27 mouse cellular contexts compared by ENCODE assay signal in genomic region chr4:129135637-129136036, GRCm38 (mm10). TPM values are rescaled to one million over a fixed set of nuclear protein-coding genes. Genes with fewer than 3 reads are reported as not detected.
A peak's percentile ranks its signal among the peaks of the same experiment; 100 is the strongest.
DNase-seq lines count a peak whose midpoint lies in the region; ATAC-seq lines count a peak whose summit lies in the region.
"Had no signal": no experiment of that assay in that cellular context is flagged by ENCODE, and none has a peak within 500 bp of the region (broad histone marks: within the 10 kb centered on the region; RNA-seq: fewer than 3 reads in every experiment).

No protein-coding gene starts in this region.

- WGBS in forebrain, embryonic 11.5 days = 67% methylated on average over 2 of the region's 2 CpGs
- 57% methylated on average over 2 of the region's 2 CpGs for WGBS in forebrain, embryonic 12.5 days
- WGBS in limb, embryonic 12.5 days = 37% methylated on average over 2 of the region's 2 CpGs
- WGBS in limb, embryonic 10.5 days = 47% methylated on average over 2 of the region's 2 CpGs
- WGBS in limb, embryonic 13.5 days = 53% methylated on average over 2 of the region's 2 CpGs
- 49% methylated on average over 2 of the region's 2 CpGs for WGBS in neural tube, embryonic 12.5 days

- H3K9ac ChIP-seq in forebrain, embryonic 11.5 days (ENCODE audit: low read length) = no peak overlapping the region
- H3K9ac ChIP-seq in forebrain, embryonic 12.5 days = no peak overlapping the region
- H3K9ac ChIP-seq in limb, embryonic 12.5 days (replicated peaks) = no peak overlapping the region
- no peak overlapping the region for H3K9ac ChIP-seq in limb, embryonic 13.5 days
- H3K9ac ChIP-seq in neural tube, embryonic 12.5 days = peak overlapping the region; percentile 23; the same call in 1 of the 2 replicates

- H3K4me2 ChIP-seq in forebrain, embryonic 11.5 days (ENCODE audit: low read depth, low read length, severe bottlenecking) = no peak overlapping the region
- no peak overlapping the region for H3K4me2 ChIP-seq in forebrain, embryonic 12.5 days
- H3K4me2 ChIP-seq in limb, embryonic 12.5 days = peak overlapping the region; percentile 88; the same call in 1 of the 2 replicates
- no peak overlapping the region; the same call in 1 of the 2 replicates for H3K4me2 ChIP-seq in limb, embryonic 13.5 days (replicated peaks)
- H3K4me2 ChIP-seq in neural tube, embryonic 12.5 days (replicated peaks) = peak overlapping the region; percentile 88

- no peaks in the 10 kb centered on the region for H3K9me3 ChIP-seq in forebrain, embryonic 11.5 days (ENCODE audit: control insufficient read depth, low read length)
- no peaks in the 10 kb centered on the region for H3K9me3 ChIP-seq in forebrain, embryonic 12.5 days
- H3K9me3 ChIP-seq in limb, embryonic 12.5 days = no peaks in the 10 kb centered on the region
- no peaks in the 10 kb centered on the region for H3K9me3 ChIP-seq in limb, embryonic 10.5 days (replicated peaks)
- H3K9me3 ChIP-seq in limb, embryonic 13.5 days = no peaks in the 10 kb centered on the region
- no peaks in the 10 kb centered on the region for H3K9me3 ChIP-seq in neural tube, embryonic 12.5 days
- H3K9me3 ChIP-seq: G1E; heart, embryonic 13.5 days; hindbrain, embryonic 13.5 days; midbrain, embryonic 10.5 days had no signal

- H3K4me3 ChIP-seq in forebrain, embryonic 11.5 days (ENCODE audit: low read depth, low read length) = no peak overlapping the region
- H3K4me3 ChIP-seq in forebrain, embryonic 12.5 days (replicated peaks) = no peak overlapping the region
- 0 out of 2 replicates have a peak overlapping the region, but pooled peaks have one; percentile 7 for H3K4me3 ChIP-seq in limb, embryonic 12.5 days (replicated peaks)
- no peak overlapping the region for H3K4me3 ChIP-seq in limb, embryonic 10.5 days
- H3K4me3 ChIP-seq in limb, embryonic 13.5 days = peak overlapping the region; percentile 64
- peak overlapping the region; percentile 74 for H3K4me3 ChIP-seq in neural tube, embryonic 12.5 days

- H3K36me3 ChIP-seq in forebrain, embryonic 11.5 days (ENCODE audit: control insufficient read depth, insufficient read depth, low read length) = no peaks in the 10 kb centered on the region
- no peaks in the 10 kb centered on the region for H3K36me3 ChIP-seq in forebrain, embryonic 12.5 days (replicated peaks)
- peaks cover 7% of the 10 kb centered on the region; the same call in 1 of the 2 replicates for H3K36me3 ChIP-seq in limb, embryonic 12.5 days
- no peaks in the 10 kb centered on the region for H3K36me3 ChIP-seq in limb, embryonic 10.5 days
- H3K36me3 ChIP-seq in limb, embryonic 13.5 days = 0 out of 2 replicates have a peak, but pooled peaks cover 3% of the 10 kb centered on the region
- H3K36me3 ChIP-seq in neural tube, embryonic 12.5 days = peaks cover 12% of the 10 kb centered on the region; the same call in 1 of the 2 replicates
- H3K36me3 ChIP-seq: heart, embryonic 13.5 days; hindbrain, embryonic 13.5 days; midbrain, embryonic 10.5 days had no signal

- H3K27me3 ChIP-seq in forebrain, embryonic 11.5 days (ENCODE audit: control insufficient read depth, insufficient read depth, low read length) = peaks cover 25% of the 10 kb centered on the region
- peaks cover 64% of the 10 kb centered on the region for H3K27me3 ChIP-seq in forebrain, embryonic 12.5 days
- H3K27me3 ChIP-seq in limb, embryonic 12.5 days = peaks cover 43% of the 10 kb centered on the region
- peaks cover 55% of the 10 kb centered on the region for H3K27me3 ChIP-seq in limb, embryonic 10.5 days (ENCODE audit: low read depth, poor library complexity, severe bottlenecking)
- H3K27me3 ChIP-seq in limb, embryonic 13.5 days = peaks cover 42% of the 10 kb centered on the region
- peaks cover 10% of the 10 kb centered on the region; the same call in 1 of the 2 replicates for H3K27me3 ChIP-seq in neural tube, embryonic 12.5 days (replicated peaks)
- H3K27me3 ChIP-seq: Patski had no signal

- H3K4me1 ChIP-seq in forebrain, embryonic 11.5 days (replicated peaks; ENCODE audit: control insufficient read depth, insufficient read depth, low read length) = peaks cover 2% of the 10 kb centered on the region; the same call in 1 of the 2 replicates
- H3K4me1 ChIP-seq in forebrain, embryonic 12.5 days = peaks cover 26% of the 10 kb centered on the region
- H3K4me1 ChIP-seq in limb, embryonic 12.5 days (replicated peaks) = peaks cover 28% of the 10 kb centered on the region
- peaks cover 36% of the 10 kb centered on the region for H3K4me1 ChIP-seq in limb, embryonic 10.5 days
- H3K4me1 ChIP-seq in limb, embryonic 13.5 days = peaks cover 28% of the 10 kb centered on the region
- H3K4me1 ChIP-seq in neural tube, embryonic 12.5 days = peaks cover 29% of the 10 kb centered on the region

- ATAC-seq in forebrain, embryonic 11.5 days (replicated peaks; ENCODE audit: low FRiP score) = no peak
- ATAC-seq in forebrain, embryonic 12.5 days (ENCODE audit: low FRiP score) = no peak
- ATAC-seq in limb, embryonic 12.5 days (ENCODE audit: insufficient number of reproducible peaks, insufficient read depth, low FRiP score, low TSS enrichment, low read depth) = no peak
- ATAC-seq in limb, embryonic 13.5 days (ENCODE audit: low FRiP score, low read depth) = no peak
- no peak for ATAC-seq in neural tube, embryonic 12.5 days (ENCODE audit: low FRiP score, low read depth)
- ATAC-seq: Patski had no signal

- DNase-seq in forebrain, embryonic 11.5 days (ENCODE audit: low spot score) = peak; percentile 46
- no peak for DNase-seq in limb, embryonic 10.5 days (ENCODE audit: low spot score)
- no peak for DNase-seq in spleen, adult 12 weeks (ENCODE audit: low spot score)
- no peak for DNase-seq in gastrocnemius, postnatal 25 days
- DNase-seq: adrenal gland, postnatal 36 days; cerebellum, adult 11 months; gastrocnemius, postnatal 14 days; heart, adult 18-20 months; kidney, adult 18-20 months; kidney, postnatal 4 days; layer of hippocampus, adult 9-11 months; right cerebral cortex, postnatal 25 days; thymus, postnatal 14 days had no signal

- H3K27ac ChIP-seq in forebrain, embryonic 11.5 days (ENCODE audit: low read depth, low read length) = no peak overlapping the region
- no peak overlapping the region for H3K27ac ChIP-seq in forebrain, embryonic 12.5 days
- H3K27ac ChIP-seq in limb, embryonic 12.5 days = no peak overlapping the region
- H3K27ac ChIP-seq in limb, embryonic 10.5 days = no peak overlapping the region
- no peak overlapping the region for H3K27ac ChIP-seq in limb, embryonic 13.5 days
- no peak overlapping the region for H3K27ac ChIP-seq in neural tube, embryonic 12.5 days
- H3K27ac ChIP-seq: heart, embryonic 13.5 days; hindbrain, embryonic 13.5 days had no signal

RNA-seq across cellular contexts. Expression of gene Fndc5, which starts 1.2 kb away (rescaled TPM):
- 0.63 and 1.4 TPM in 2 replicates for polyA plus RNA-seq in forebrain, embryonic 11.5 days (2014; fragmentation: Nextera tagmentation; extraction: Ambion mirVana)
- polyA plus RNA-seq in forebrain, embryonic 12.5 days (2016; fragmentation: Nextera tagmentation; extraction: Ambion mirVana) = 0.86 and 1.1 TPM in 2 replicates
- polyA plus RNA-seq in limb, embryonic 12.5 days (2016; fragmentation: Nextera tagmentation; extraction: Ambion mirVana) = 11.3 and 11.6 TPM in 2 replicates
- polyA plus RNA-seq in limb, embryonic 10.5 days (2016; fragmentation: Nextera tagmentation; extraction: Ambion mirVana) = 2.0 and 2.6 TPM in 2 replicates
- polyA plus RNA-seq in limb, embryonic 13.5 days (2015; fragmentation: Nextera tagmentation; extraction: Ambion mirVana) = 20.0 and 21.3 TPM in 2 replicates
- polyA plus RNA-seq in neural tube, embryonic 12.5 days (2016; fragmentation: Nextera tagmentation; extraction: Ambion mirVana) = 21.7 and 21.8 TPM in 2 replicates
- 10 to 100 TPM; 71.5 to 93.0 TPM for total RNA-seq in gastrocnemius, postnatal 25 days (2021)
- polyA plus RNA-seq: Patski had no signal

RNA-seq across cellular contexts. Expression of gene Hpca, which starts 13.8 kb away (rescaled TPM):
- polyA plus RNA-seq in forebrain, embryonic 11.5 days (2014; fragmentation: Nextera tagmentation; extraction: Ambion mirVana) = 0.87 and 1.2 TPM in 2 replicates
- polyA plus RNA-seq in forebrain, embryonic 12.5 days (2016; fragmentation: Nextera tagmentation; extraction: Ambion mirVana) = 6.0 and 6.4 TPM in 2 replicates
- polyA plus RNA-seq in limb, embryonic 12.5 days (2016; fragmentation: Nextera tagmentation; extraction: Ambion mirVana) = 0.55 and 0.83 TPM in 2 replicates
- polyA plus RNA-seq in limb, embryonic 10.5 days (2016; fragmentation: Nextera tagmentation; extraction: Ambion mirVana) = 0.30 and 0.69 TPM in 2 replicates
- polyA plus RNA-seq in limb, embryonic 13.5 days (2015; fragmentation: Nextera tagmentation; extraction: Ambion mirVana) = 1.2 and 1.3 TPM in 2 replicates
- polyA plus RNA-seq in neural tube, embryonic 12.5 days (2016; fragmentation: Nextera tagmentation; extraction: Ambion mirVana) = 19.8 and 21.3 TPM in 2 replicates
- total RNA-seq in gastrocnemius, postnatal 25 days (2021) = not detected
- total RNA-seq: G1E; heart, postnatal 25 days had no signal
- polyA plus RNA-seq: G1E; Patski; spleen, adult 2 months had no signal

RNA-seq across cellular contexts. Expression of gene Tmem54, which starts 30.3 kb away (rescaled TPM):
- 1.5 and 2.0 TPM in 2 replicates for polyA plus RNA-seq in forebrain, embryonic 11.5 days (2014; fragmentation: Nextera tagmentation; extraction: Ambion mirVana)
- 0.54 and 1.9 TPM in 2 replicates for polyA plus RNA-seq in forebrain, embryonic 12.5 days (2016; fragmentation: Nextera tagmentation; extraction: Ambion mirVana)
- 4.2 and 4.3 TPM in 2 replicates for polyA plus RNA-seq in limb, embryonic 12.5 days (2016; fragmentation: Nextera tagmentation; extraction: Ambion mirVana)
- 6.8 and 7.3 TPM in 2 replicates for polyA plus RNA-seq in limb, embryonic 10.5 days (2016; fragmentation: Nextera tagmentation; extraction: Ambion mirVana)
- polyA plus RNA-seq in limb, embryonic 13.5 days (2015; fragmentation: Nextera tagmentation; extraction: Ambion mirVana) = 5.0 and 5.6 TPM in 2 replicates
- polyA plus RNA-seq in neural tube, embryonic 12.5 days (2016; fragmentation: Nextera tagmentation; extraction: Ambion mirVana) = 0.68 and 0.79 TPM in 2 replicates
- total RNA-seq in gastrocnemius, postnatal 25 days (2021) = not detected
- total RNA-seq: adrenal gland, adult 18-20 months; adrenal gland, postnatal 36 days; CH12.LX; G1E; gastrocnemius, postnatal 14 days; heart, adult 18-20 months; heart, postnatal 25 days had no signal
- polyA plus RNA-seq: forebrain, embryonic 16.5 days; G1E; hindbrain, embryonic 13.5 days; Patski had no signal

RNA-seq across cellular contexts. Expression of gene S100pbp, which starts 53.9 kb away (rescaled TPM):
- polyA plus RNA-seq in forebrain, embryonic 11.5 days (2014; fragmentation: Nextera tagmentation; extraction: Ambion mirVana) = 25.4 and 30.7 TPM in 2 replicates
- 26.2 and 31.6 TPM in 2 replicates for polyA plus RNA-seq in forebrain, embryonic 12.5 days (2016; fragmentation: Nextera tagmentation; extraction: Ambion mirVana)
- polyA plus RNA-seq in limb, embryonic 12.5 days (2016; fragmentation: Nextera tagmentation; extraction: Ambion mirVana) = 31.2 and 32.7 TPM in 2 replicates
- 29.7 and 34.5 TPM in 2 replicates for polyA plus RNA-seq in limb, embryonic 10.5 days (2016; fragmentation: Nextera tagmentation; extraction: Ambion mirVana)
- 25.6 and 30.1 TPM in 2 replicates for polyA plus RNA-seq in limb, embryonic 13.5 days (2015; fragmentation: Nextera tagmentation; extraction: Ambion mirVana)
- 20.5 and 21.6 TPM in 2 replicates for polyA plus RNA-seq in neural tube, embryonic 12.5 days (2016; fragmentation: Nextera tagmentation; extraction: Ambion mirVana)
- 1 to 10 TPM; 3.5 to 4.0 TPM for total RNA-seq in gastrocnemius, postnatal 25 days (2021)

RNA-seq across cellular contexts. Expression of gene Yars, which starts 53.9 kb away (rescaled TPM):
- 113 and 118 TPM in 2 replicates for polyA plus RNA-seq in forebrain, embryonic 11.5 days (2014; fragmentation: Nextera tagmentation; extraction: Ambion mirVana)
- 103 TPM in 2 replicates for polyA plus RNA-seq in forebrain, embryonic 12.5 days (2016; fragmentation: Nextera tagmentation; extraction: Ambion mirVana)
- 78.7 and 80.2 TPM in 2 replicates for polyA plus RNA-seq in limb, embryonic 12.5 days (2016; fragmentation: Nextera tagmentation; extraction: Ambion mirVana)
- polyA plus RNA-seq in limb, embryonic 10.5 days (2016; fragmentation: Nextera tagmentation; extraction: Ambion mirVana) = 98.9 and 103 TPM in 2 replicates
- polyA plus RNA-seq in limb, embryonic 13.5 days (2015; fragmentation: Nextera tagmentation; extraction: Ambion mirVana) = 79.1 and 80.4 TPM in 2 replicates
- polyA plus RNA-seq in neural tube, embryonic 12.5 days (2016; fragmentation: Nextera tagmentation; extraction: Ambion mirVana) = 103 and 111 TPM in 2 replicates
- 10 to 100 TPM; 31.7 to 34.2 TPM for total RNA-seq in gastrocnemius, postnatal 25 days (2021)

Comparison
In these comparisons a context has a peak if more than half of its experiments do, and no peak if none do; other contexts are left out.
1. H3K4me2 ChIP-seq: peak in limb, embryonic 12.5 days (single experiment) and neural tube, embryonic 12.5 days (single experiment); none in forebrain, embryonic 11.5 days (single experiment), forebrain, embryonic 12.5 days (single experiment) and limb, embryonic 13.5 days (single experiment).
2. H3K4me3 ChIP-seq: peak in limb, embryonic 12.5 days (single experiment), limb, embryonic 13.5 days (single experiment) and neural tube, embryonic 12.5 days (single experiment); none in forebrain, embryonic 11.5 days (single experiment), forebrain, embryonic 12.5 days (single experiment) and limb, embryonic 10.5 days (single experiment).